Mouse (Mus musculus): ENCODE data around the gene Trim65. TPM values are rescaled to one million over a fixed set of nuclear protein-coding genes. Genes with fewer than 3 reads are reported as not detected.

Gene Trim65
- 30.8 TPM for total RNA-seq (2023)

GRCm38 (mm10) chr11:116130488-116131205 lies at the start of gene Trim65:
Trim65 (minus strand) TSS chr11:116131128.

GRCm38 (mm10) chr11:116167884-116168439 lies 37.0 kb upstream of the Trim65 start, which contains the start of gene Fbf1:
Fbf1 (minus strand) TSS chr11:116168166.

GRCm38 (mm10) chr11:116138468-116139138 lies 7.7 kb upstream of the Trim65 start, which contains the start of gene Mrpl38:
Mrpl38 (minus strand) TSS chr11:116138868.

DNA sequence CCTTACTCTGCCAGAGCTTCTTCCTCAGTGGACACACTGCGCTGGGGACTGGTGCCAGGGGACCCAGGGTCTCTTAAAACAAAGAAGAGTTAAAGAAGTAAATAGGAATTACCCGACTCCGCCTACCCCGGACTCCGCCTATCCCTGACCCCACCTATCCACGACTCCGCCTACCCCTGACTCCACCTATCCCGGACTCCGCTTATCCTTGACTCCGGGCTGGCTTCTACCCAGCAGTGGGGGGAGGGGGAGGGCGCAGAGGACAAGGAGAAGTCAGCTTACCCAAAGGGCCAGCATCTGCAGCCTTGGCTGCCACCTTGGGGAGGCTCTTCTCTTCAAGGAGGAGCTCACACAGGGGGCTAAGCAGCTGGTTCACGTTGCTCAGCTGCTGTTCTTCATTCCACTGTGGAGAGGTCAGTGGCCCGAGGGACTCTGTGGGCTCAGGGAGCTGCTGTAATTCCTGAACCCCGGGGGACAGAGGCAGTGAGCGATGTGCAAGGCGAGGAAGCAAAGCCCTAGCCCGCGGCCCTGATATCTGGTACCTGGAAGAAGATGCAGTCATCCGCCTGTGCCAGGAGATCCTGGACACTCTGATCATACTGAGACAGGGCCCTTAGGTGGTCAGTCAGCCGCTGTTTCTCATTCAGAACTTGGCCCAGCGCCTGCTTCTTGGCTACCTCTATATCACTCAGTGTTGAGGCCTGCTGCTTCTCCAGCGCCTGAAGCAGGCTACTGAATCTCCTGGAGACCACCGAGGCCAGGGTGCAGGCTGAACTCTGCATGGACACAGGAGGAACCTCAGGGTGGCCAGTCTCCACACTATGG lies 3.6 kb downstream of the Trim65 start, which contains the start of gene Trim47:
Gene Trim47, minus strand, starts transcription at position 55 of the 825 bp plus-strand sequence.

DNA sequence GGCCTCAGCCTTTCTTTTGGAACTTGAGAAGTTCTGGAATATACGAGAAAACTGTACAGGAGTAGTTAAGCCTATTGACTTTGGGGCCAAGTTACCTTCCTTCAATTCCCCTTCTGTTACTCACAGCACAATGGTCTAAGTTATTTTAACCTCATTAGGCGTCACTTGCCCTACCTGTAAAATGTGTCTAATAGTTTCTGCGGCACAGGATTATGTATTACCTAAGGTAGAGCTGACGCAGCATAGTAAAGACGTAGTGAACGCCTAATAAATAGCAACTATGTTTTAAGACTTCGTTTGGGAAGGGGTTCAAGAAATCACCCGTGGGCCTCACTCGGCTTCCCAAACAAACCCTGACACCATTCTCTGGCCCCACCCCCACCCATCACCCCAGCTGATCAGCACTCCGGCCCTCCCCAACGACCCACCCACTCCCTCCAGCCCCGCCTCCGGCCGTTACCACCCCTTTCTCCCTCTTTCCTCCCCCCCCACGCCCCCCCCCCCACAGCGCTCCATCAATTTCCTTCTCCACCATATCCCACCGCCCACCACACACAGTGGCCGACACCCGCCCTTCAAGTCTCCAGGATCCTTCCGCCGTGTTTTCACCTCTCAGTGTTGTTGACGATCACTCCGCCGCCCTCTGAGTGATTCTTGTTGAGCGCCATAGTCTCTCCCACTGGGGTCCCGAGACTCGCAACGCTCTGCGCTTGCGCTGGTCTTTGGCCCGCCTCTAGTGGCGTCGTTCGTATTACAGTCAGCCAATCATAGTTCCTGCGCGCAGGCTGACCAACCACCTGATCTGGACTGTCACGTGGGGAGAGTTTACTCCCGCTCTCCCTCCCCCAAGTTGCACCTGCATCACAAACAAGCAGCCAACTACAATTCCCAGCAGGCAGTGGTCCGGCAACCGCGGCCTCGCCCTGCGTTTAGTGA lies 44.4 kb downstream of the Trim65 start, which contains the start of gene Wbp2:
Gene Wbp2, minus strand, starts transcription at position 738 of the 936 bp plus-strand sequence.

GRCm38 (mm10) chr11:116077446-116078204 lies 53.3 kb downstream of the Trim65 start, which contains the start of gene Unc13d:
Unc13d (minus strand) TSS chr11:116077961.

Other genes starting within 250 kb of the Trim65 start
- gene Smim5, start 231.2 kb downstream of the Trim65 start, total RNA-seq (2023), result 0.92 TPM
- not detected for gene Smim6, start 219.1 kb downstream of the Trim65 start, total RNA-seq (2023)
- gene Sap30bp, start 197.8 kb downstream of the Trim65 start, total RNA-seq (2023), result 41.8 TPM
- 22.9 TPM for gene Recql5, start 197.7 kb downstream of the Trim65 start, total RNA-seq (2023)
- not detected for gene Itgb4, start 156.4 kb downstream of the Trim65 start, total RNA-seq (2023)
- gene Galk1, start 118.4 kb downstream of the Trim65 start, total RNA-seq (2023), result 21.6 TPM
- 1,697 TPM for gene H3f3b, start 103.2 kb downstream of the Trim65 start, total RNA-seq (2023)
- 80.3 TPM for gene Unk, start 100.8 kb downstream of the Trim65 start, total RNA-seq (2023)
- gene Unc13d, start 53.2 kb downstream of the Trim65 start, total RNA-seq (2023), result 83.7 TPM
- gene Wbp2, start 44.1 kb downstream of the Trim65 start, total RNA-seq (2023), result 162 TPM
- gene Trim47, start 3.9 kb downstream of the Trim65 start, total RNA-seq (2023), result 1.2 TPM
- gene Mrpl38, start 7.7 kb upstream of the Trim65 start, total RNA-seq (2023), result 58.7 TPM
- 31.6 TPM for gene Fbf1, start 37.0 kb upstream of the Trim65 start, total RNA-seq (2023)
- 37.4 TPM for gene Ten1, start 67.7 kb upstream of the Trim65 start, total RNA-seq (2023)
- gene Acox1, start 67.9 kb upstream of the Trim65 start, total RNA-seq (2023), result 35.3 TPM
- gene Evpl, start 106.9 kb upstream of the Trim65 start, total RNA-seq (2023), result 0.21 TPM
- gene Srp68, start 143.1 kb upstream of the Trim65 start, total RNA-seq (2023), result 62.3 TPM
- gene Galr2, start 149.8 kb upstream of the Trim65 start, total RNA-seq (2023), result not detected
- gene Exoc7, start 176.1 kb upstream of the Trim65 start, total RNA-seq (2023), result 53.4 TPM
- gene Foxj1, start 204.3 kb upstream of the Trim65 start, total RNA-seq (2023), result not detected